Mouse (Mus musculus) lung, adult 2 months (tissue): Measurements from ENCODE around the gene Lasp1.

ENCODE experiments used
- CTCF ChIP-seq: fragments of 200-500 bp; IDR thresholded peaks from 2 replicates; pipeline ENCODE4 v1.5.1; 2011; ENCODE audit warnings: mild to moderate bottlenecking, low read length, control low read depth; ENCODE audit not compliant: insufficient read depth
- POLR2A ChIP-seq: fragments of 200-500 bp; IDR thresholded peaks from 2 replicates; pipeline ENCODE4 v1.6.1; 2011; ENCODE audit warnings: low read depth, mild to moderate bottlenecking, control low read depth, low read length, borderline replicate concordance; ENCODE audit errors: extremely low read depth

DNA sequence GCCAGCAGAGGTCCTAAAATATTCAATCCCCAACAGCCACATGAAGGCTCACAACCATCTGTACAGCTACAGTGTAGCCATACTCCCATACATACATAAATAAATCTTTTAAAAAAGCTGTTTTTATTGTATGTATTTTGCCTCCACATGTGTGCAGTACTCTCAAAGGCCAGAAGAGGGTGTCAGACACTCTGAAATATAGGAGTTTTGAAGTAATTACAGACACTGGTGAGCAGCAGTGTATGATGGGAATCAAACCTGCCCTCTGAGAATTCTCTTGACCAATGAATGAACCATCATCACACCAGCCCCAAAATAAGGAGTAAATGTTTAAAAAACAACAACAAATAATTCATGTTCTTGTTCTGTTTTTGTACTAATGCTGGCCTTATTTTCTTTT is 37.2 kb upstream of the Lasp1 start:
- TF ChIP-seq CTCF (no peak), POLR2A (no peak)
